Mouse (Mus musculus): ENCODE results near the gene Fam69a. TPM values are rescaled to one million over a fixed set of nuclear protein-coding genes. Genes with fewer than 3 reads are reported as not detected.
A peak's percentile ranks its signal among the peaks of the same experiment; 100 is the strongest.

The Fam69a gene
- polyA plus RNA-seq, 1 experiment from 2014 or later = 17.0 TPM

DNA sequence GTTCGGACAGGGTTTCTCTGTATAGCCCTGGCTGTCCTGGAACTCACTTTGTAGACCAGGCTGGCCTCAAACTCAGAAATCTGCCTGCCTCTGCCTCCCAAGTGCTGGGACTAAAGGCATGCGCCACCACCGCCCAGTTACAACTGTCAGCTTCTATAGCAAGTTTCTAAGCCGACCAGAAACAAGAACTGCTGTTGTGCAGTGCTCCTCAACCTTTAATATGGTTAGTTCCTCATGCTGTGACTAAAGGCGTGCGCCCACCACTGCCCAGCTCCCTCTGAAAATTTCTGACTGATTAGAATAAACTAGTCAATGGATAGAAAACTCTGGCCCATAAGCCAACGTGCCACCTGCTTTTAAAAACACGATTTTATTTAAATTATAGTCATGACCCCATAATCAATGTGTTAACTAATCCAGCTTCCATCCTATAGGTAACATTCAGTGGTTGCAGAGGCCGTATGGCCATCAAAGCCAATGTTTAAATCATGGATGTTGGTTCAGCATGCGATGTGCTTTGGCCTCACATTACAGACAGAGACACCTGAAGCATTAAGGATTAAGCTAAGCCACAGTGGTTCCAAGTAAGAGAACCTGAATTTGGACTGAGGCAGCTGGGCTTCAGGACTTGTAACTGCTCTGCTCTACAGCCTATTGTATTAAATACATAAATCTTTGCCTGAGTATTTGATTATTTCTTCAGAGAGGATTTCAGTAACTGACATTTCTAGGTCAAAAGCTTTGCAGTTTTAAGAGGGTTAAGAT is 50.1 kb downstream of the Fam69a start:
- no peak for DNase-seq (ENCODE audit: low read depth, low spot score)
- in situ Hi-C loops (cut with MboI; ENCODE audit: low pct_unique_long_range_greater_than_20kb) = no loop called here
- no peaks in the 10 kb centered on the region for H3K27me3 ChIP-seq
- POLR2A ChIA-PET = no interaction called here
- no peak for ATAC-seq
- CTCF ChIA-PET = interaction anchor here (1.2 to 2.6 kb wide), 7 partner anchors 9 to 145 kb away, joined by 3 to 11 read pairs (median 3); no protein-coding TSS in a partner anchor
- no peak for TF ChIP-seq CTCF (IDR thresholded peaks at IDR 0.05)

DNA sequence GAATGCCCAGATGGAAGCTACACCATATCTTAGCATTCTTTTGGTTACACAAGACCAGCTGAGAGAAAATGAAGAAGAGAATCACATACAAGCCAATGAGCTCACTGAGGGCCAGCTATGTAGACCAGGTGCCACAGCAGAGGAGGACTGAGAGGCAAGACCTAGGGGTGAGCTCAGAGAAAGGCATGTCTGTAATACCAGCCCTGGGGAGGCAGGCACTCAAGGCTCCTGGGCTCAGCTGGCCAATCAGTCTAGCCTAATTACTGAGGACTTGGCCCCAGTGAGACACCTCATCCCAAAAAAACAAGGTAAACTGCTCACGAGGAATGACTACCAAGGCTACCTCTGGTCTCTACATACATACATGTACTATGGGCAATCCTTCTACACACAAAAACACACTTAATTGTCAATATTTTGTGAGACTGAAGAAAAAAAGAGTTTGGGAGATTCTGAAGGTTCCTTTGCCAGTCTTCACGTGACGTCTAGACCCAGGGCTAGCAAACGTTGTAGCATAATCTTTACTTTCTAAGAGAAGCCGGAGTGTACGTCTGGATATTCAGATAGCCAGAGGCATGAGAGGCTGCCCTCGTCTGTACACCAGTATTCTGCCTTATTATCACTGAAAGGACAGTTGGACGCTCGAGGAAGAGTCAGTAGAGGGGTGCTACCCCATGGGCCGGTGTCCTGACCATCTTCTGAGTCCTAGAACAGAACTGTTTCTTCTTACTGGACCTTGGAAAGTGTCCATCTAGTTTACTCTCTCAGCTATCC is 51.9 kb downstream of the Fam69a start:
- ChIA-PET POLR2A (interaction anchor here (0.6 kb wide), 1 partner anchor 45 kb away, joined by 4 read pairs; no protein-coding TSS in a partner anchor), CTCF (interaction anchor here (0.6 to 1.3 kb wide), 5 partner anchors 13 to 850 kb away, joined by 3 to 6 read pairs (median 3); no protein-coding TSS in a partner anchor)
- no peak for TF ChIP-seq CTCF (IDR thresholded peaks at IDR 0.05)
- DNase-seq (ENCODE audit: low read depth, low spot score) (no peak), ATAC-seq (no peak)
- in situ Hi-C loops (cut with MboI; ENCODE audit: low pct_unique_long_range_greater_than_20kb) = no loop called here
- H3K27me3 ChIP-seq = no peaks in the 10 kb centered on the region

DNA sequence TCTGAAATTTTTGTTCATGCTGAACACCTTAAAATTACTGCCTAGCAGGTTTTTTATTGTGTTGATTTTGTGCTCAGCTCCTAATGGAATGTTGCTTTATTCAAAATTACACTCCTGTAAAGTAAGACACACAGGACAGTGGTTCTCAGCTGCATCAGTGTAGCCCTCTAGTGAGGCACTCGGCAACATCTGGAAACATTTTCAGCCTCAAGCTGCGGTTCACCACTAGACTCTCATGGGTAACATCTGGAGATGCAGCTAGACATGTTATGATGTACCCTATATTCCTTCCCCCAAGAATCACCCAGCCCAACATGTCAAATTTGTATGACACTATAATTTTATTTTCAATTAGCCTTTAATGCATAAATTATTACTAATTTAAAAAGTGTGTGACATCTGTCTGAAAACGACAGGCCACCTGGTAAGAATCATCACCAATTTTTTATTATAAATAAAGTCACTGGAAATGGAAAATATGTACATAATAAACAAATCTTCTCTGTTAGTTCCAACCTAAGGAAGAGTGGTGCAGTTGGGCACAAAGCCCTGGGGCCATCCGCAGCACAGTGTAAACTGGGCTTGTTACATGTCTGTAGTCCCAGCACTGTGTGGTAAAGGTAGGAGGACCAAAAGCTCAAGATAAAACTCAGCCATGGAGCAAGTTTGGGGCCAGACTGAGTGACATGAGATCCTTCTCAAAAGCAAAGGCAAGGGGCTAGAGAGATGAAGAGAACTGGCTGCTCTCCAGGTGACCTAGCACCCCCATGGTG is 53.5 kb downstream of the Fam69a start:
- ChIA-PET POLR2A (no interaction called here), CTCF (interaction anchor here (0.8 to 1.6 kb wide), 3 partner anchors 11 to 40 kb away, joined by 3 to 8 read pairs (median 3); no protein-coding TSS in a partner anchor)
- in situ Hi-C loops (cut with MboI; ENCODE audit: low pct_unique_long_range_greater_than_20kb) = no loop called here
- ATAC-seq (no peak), DNase-seq (ENCODE audit: low read depth, low spot score) (no peak)
- H3K27me3 ChIP-seq = no peaks in the 10 kb centered on the region
- TF ChIP-seq CTCF (IDR thresholded peaks at IDR 0.05) = no peak

DNA sequence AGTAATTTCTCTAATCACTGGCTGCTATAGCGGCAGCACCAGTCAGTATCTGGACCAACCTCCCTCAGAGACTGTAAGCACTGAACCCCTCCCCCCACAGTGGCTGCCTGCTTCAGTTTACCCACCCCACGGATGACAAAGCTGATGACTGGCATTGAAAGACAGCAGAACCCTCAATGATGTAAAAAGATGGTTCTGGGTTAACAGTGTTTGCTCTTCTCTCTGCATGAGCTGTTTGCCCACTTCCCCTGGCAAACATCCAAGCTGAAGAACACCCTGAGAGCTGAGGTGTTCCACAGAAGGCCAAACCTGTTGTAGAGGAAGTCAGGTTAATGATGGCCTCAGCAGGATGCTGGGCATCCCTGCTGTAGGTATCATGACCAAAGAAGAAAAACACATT is 54.3 kb downstream of the Fam69a start:
- CTCF ChIA-PET = interaction anchor here (0.8 to 1.6 kb wide), 4 partner anchors 11 to 40 kb away, joined by 3 to 8 read pairs (median 3); no protein-coding TSS in a partner anchor

DNA sequence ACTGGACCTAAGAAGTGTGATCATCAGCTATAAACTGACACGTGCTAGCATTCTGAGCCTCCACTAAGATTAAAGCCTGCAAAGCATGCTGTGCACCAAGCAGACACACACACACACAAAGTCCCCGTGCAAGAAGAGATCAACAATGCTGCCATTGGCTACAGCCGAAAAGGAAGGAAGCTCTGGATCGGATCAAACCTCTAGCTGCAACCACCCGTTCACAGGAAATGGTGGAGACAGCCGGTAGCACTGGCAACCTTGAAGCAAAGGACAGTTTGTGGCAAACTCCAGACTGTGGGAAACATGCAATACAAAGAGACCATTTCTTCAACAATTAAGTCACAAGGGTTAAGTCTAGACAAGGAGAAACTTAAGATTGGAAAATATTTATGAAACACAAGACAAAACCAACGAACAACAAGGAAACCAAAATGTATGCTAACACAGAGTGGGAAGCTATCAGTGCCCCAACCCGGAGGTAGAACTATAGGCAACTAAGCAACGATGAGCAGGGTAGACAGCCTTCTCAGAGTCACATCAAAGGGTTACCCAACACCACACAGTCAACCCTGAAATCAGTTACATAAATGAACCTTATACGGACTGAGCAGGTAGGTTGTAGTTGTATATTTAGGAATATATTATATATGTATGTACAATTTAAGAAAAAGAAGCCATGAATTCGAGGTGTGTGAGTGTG is 60.2 kb downstream of the Fam69a start:
- ChIA-PET POLR2A (interaction anchor here (0.6 kb wide), 1 partner anchor 196 kb away, joined by 3 read pairs; no protein-coding TSS in a partner anchor), CTCF (interaction anchor here (1.0 to 2.3 kb wide), 3 partner anchors 78 to 154 kb away, joined by 3 to 9 read pairs (median 3); no protein-coding TSS in a partner anchor)
- H3K27me3 ChIP-seq = no peaks in the 10 kb centered on the region
- no peak for TF ChIP-seq CTCF (IDR thresholded peaks at IDR 0.05)
- in situ Hi-C loops (cut with MboI; ENCODE audit: low pct_unique_long_range_greater_than_20kb) = loop anchor here (5.0 kb wide), 2 partner anchors 61 to 241 kb away; partner anchors contain the start of gene Fam69a
- DNase-seq (ENCODE audit: low read depth, low spot score) (no peak), ATAC-seq (no peak)

More for the DNA sequence above, 54.3 kb downstream of the Fam69a start:
- in situ Hi-C loops (cut with MboI; ENCODE audit: low pct_unique_long_range_greater_than_20kb) = no loop called here
- no peak for DNase-seq (ENCODE audit: low read depth, low spot score)
- no peak for ATAC-seq
- TF ChIP-seq CTCF (IDR thresholded peaks at IDR 0.05) = no peak
- no peaks in the 10 kb centered on the region for H3K27me3 ChIP-seq
- POLR2A ChIA-PET = no interaction called here

DNA sequence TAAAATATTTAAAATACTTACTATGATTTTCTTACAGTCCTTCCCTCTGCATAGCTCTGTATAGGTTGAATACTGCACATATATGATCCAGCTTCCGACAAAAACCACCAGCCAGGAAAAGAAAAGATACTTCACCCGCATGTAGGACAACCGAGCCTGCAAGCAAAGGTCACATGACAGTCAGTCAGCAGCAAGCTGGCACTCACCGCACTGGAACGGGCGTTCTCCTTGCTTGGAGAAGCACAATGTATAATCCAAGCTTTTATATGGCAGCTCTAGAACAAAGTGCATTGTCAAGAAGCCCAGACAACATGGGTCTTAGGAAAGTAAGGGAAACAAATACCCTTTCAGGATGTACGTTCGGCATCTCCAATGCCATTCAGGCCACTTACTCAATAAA is 62.3 kb downstream of the Fam69a start:
- in situ Hi-C loops (cut with MboI; ENCODE audit: low pct_unique_long_range_greater_than_20kb) = loop anchor here (25.0 kb wide), 1 partner anchor 738 kb away; the partner anchor contains the start of genes Dgkq and Idua
- CTCF ChIA-PET = interaction anchor here (1.2 to 2.1 kb wide), 3 partner anchors 13 to 80 kb away, joined by 5 to 11 read pairs (median 6); partner anchors contain the start of gene Fam69a
- no peaks in the 10 kb centered on the region for H3K27me3 ChIP-seq
- DNase-seq (ENCODE audit: low read depth, low spot score) = no peak
- TF ChIP-seq CTCF (IDR thresholded peaks at IDR 0.05) = no peak
- ATAC-seq = no peak
- POLR2A ChIA-PET = no interaction called here

DNA sequence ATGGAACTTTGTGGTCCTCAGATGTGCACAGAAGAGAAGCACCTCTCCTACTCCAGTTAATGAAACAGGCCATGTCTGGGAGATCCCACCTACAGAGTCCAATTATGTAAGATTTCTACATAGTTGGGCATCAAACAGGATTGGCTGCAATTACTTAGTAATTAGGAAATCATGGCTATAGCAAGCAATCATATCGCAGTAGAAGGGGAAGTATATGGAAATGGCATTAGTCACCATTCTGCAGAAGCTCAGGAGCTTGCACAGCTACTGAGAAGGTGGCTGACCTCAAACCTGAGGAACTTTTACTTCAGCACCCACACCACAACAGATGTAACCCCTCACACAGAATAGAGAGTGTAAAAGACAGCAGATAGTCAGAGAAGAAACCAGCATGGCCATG is 64.0 kb downstream of the Fam69a start:
- no peaks in the 10 kb centered on the region for H3K27me3 ChIP-seq
- DNase-seq (ENCODE audit: low read depth, low spot score) (no peak), ATAC-seq (no peak)
- TF ChIP-seq CTCF (IDR thresholded peaks at IDR 0.05) = no peak
- ChIA-PET POLR2A (no interaction called here), CTCF (interaction anchor here (1.0 to 5.0 kb wide), 14 partner anchors 10 to 193 kb away, joined by 3 to 61 read pairs (median 7); partner anchors contain the start of gene Fam69a)
- in situ Hi-C loops (cut with MboI; ENCODE audit: low pct_unique_long_range_greater_than_20kb) = loop anchor here (25.0 kb wide), 1 partner anchor 739 kb away; the partner anchor contains the start of genes Dgkq and Idua

DNA sequence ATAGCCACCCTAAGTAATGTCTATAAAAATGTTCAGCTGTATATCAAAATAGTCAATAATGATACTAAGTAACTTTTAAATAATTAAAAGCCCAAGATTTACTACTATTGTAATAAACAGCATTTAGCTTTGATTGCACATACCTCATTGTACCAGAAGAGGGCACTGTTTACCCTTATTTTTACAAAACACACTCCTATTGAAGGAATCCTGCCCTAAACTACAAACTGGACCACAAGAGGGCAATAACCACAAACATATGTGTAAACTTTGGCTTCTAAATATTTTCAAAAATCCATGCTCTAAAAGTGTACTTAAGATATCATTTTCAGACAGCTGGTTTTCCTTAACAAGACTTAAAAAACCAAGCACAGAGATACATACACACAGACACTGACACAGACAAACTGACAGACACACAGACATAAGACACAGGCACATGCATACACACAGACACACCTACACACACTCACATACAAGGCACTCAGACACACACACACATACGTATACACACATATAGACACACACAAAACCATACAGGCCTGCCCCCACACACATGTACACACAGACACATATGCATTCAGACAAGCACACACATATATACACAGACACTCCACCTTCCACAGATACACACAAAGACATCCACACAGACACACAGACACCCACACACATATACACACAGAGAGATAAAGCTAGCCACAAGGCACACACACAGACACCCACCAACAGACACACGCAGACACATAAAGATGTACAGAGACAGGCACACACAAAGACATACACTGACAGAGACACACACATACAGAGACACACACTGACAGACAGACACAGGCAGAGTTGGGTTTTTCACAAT is 65.3 kb downstream of the Fam69a start:
- no peaks in the 10 kb centered on the region for H3K27me3 ChIP-seq
- ChIA-PET POLR2A (interaction anchor here (0.6 kb wide), 1 partner anchor 28 kb away, joined by 3 read pairs; no protein-coding TSS in a partner anchor), CTCF (interaction anchor here (0.6 to 5.0 kb wide), 46 partner anchors 9 to 237 kb away, joined by 3 to 61 read pairs (median 5); partner anchors contain the start of gene Fam69a)
- DNase-seq (ENCODE audit: low read depth, low spot score) = peak; percentile 55
- TF ChIP-seq CTCF (IDR thresholded peaks at IDR 0.05) = peak; percentile 78
- peak; percentile 69 for ATAC-seq
- in situ Hi-C loops (cut with MboI; ENCODE audit: low pct_unique_long_range_greater_than_20kb) = loop anchor here (25.0 kb wide), 1 partner anchor 741 kb away; the partner anchor contains the start of genes Dgkq and Idua

All from Patski (cell line).